Comparison of ENCODE assay signal across 19 mouse cellular contexts in the genomic region with DNA sequence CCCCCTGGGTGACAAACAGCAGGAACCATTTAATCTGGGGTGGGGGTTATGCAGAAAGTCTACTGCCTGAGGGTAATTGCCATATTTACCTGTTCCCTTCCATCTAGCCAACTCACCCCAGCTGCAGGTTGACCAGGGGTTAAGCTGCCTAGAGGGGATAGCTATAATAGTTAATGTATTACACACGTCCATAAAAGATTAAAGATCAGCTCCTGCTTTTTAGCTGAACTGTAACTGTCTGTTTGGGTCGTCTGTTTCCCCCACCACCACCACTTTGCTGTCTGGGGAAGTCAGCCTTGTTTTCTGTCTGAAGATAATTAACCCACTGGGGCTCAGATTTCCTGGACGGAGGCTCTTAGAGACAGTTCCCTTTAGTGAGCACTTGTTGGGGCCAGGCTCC. TPM values are rescaled to one million over a fixed set of nuclear protein-coding genes. Genes with fewer than 3 reads are reported as not detected.
DNase-seq lines count a peak whose midpoint lies in the region; ATAC-seq and TF ChIP-seq lines count a peak whose summit lies in the region.
"Had no signal": no experiment of that assay in that cellular context is flagged by ENCODE, and none has a peak within 500 bp of the region (broad histone marks: within the 10 kb centered on the region; RNA-seq: fewer than 3 reads in every experiment).

No protein-coding gene starts in this region.

- H3K4me2 ChIP-seq in intestine, embryonic 16.5 days (ENCODE audit: low read depth, low read length), result no peak overlapping the region
- no peak overlapping the region for H3K4me2 ChIP-seq in liver, embryonic 16.5 days (ENCODE audit: low read depth, low read length)
- H3K4me2 ChIP-seq: heart, embryonic 11.5 days had no signal

- H3K9me3 ChIP-seq in intestine, embryonic 16.5 days (ENCODE audit: control insufficient read depth, low read length), result no peaks in the 10 kb centered on the region
- H3K9me3 ChIP-seq in liver, embryonic 16.5 days (replicated peaks; ENCODE audit: control insufficient read depth, low read length), result no peaks in the 10 kb centered on the region

- peak; percentile 89 for DNase-seq in kidney, adult 9 months
- peak; percentile 27 to 55 for DNase-seq in kidney, postnatal 4 days
- no peak for DNase-seq in embryo, embryonic 10 days (ENCODE audit: low spot score)
- no peak for DNase-seq in thymus, adult 2 months
- DNase-seq in spleen, postnatal 10 days (ENCODE audit: low spot score in 2 of 2), result no peak
- DNase-seq in adrenal gland, adult 8-10 months, result no peak
- DNase-seq: adrenal gland, postnatal 36 days; cerebellum, postnatal 10 days; gastrocnemius, postnatal 25 days; heart, postnatal 36 days; layer of hippocampus, adult 9-11 months; left cerebral cortex, postnatal 4 days; lung, postnatal 10 days; thymus, postnatal 4 days had no signal

- peaks cover 7% of the 10 kb centered on the region for H3K4me1 ChIP-seq in intestine, embryonic 16.5 days (ENCODE audit: control insufficient read depth, insufficient read depth, low read length)
- peaks cover 11% of the 10 kb centered on the region for H3K4me1 ChIP-seq in liver, embryonic 16.5 days (ENCODE audit: control insufficient read depth, low read depth, low read length)
- H3K4me1 ChIP-seq in thymus, adult 2 months (replicated peaks; ENCODE audit: control insufficient read depth, insufficient read depth, low read length), result no peaks in the 10 kb centered on the region

- no peaks in the 10 kb centered on the region for H3K27me3 ChIP-seq in intestine, embryonic 16.5 days (replicated peaks; ENCODE audit: control insufficient read depth, insufficient read depth, low read length)
- no peaks in the 10 kb centered on the region for H3K27me3 ChIP-seq in liver, embryonic 16.5 days (ENCODE audit: control insufficient read depth, insufficient read depth, low read depth, low read length)
- H3K27me3 ChIP-seq in thymus, adult 2 months (ENCODE audit: control insufficient read depth, insufficient read depth, low read length), result no peaks in the 10 kb centered on the region

- no peak for TF ChIP-seq POLR2A in thymus, adult 2 months (IDR thresholded peaks at IDR 0.05; ENCODE audit: control insufficient read depth, extremely low read depth, insufficient read depth, low read length, poor library complexity)

- 7% methylated on average over 3 of the region's 3 CpGs for WGBS in intestine, embryonic 16.5 days
- WGBS in liver, embryonic 16.5 days (ENCODE audit: insufficient replicate concordance), result 6% methylated on average over 3 of the region's 3 CpGs
- 24% methylated on average over 3 of the region's 3 CpGs for WGBS in thymus, adult 2 months

- H3K9ac ChIP-seq in intestine, embryonic 16.5 days (ENCODE audit: low read depth, low read length), result no peak overlapping the region
- no peak overlapping the region for H3K9ac ChIP-seq in liver, embryonic 16.5 days (ENCODE audit: low read depth, low read length)

- H3K27ac ChIP-seq in intestine, embryonic 16.5 days (ENCODE audit: low read length), result peak overlapping the region; percentile 70
- H3K27ac ChIP-seq in liver, embryonic 16.5 days (ENCODE audit: low read length), result peak overlapping the region; percentile 47
- H3K27ac ChIP-seq in thymus, adult 2 months (ENCODE audit: control insufficient read depth, insufficient read depth, low read length), result no peak overlapping the region

- no peak overlapping the region for H3K4me3 ChIP-seq in intestine, embryonic 16.5 days (ENCODE audit: low read length)
- H3K4me3 ChIP-seq in liver, embryonic 16.5 days (ENCODE audit: low read depth, low read length), result no peak overlapping the region
- H3K4me3 ChIP-seq in thymus, adult 2 months (ENCODE audit: control insufficient read depth, insufficient read depth, low read length), result no peak overlapping the region
- H3K4me3 ChIP-seq: myocyte had no signal

- no peaks in the 10 kb centered on the region for H3K36me3 ChIP-seq in intestine, embryonic 16.5 days (ENCODE audit: control insufficient read depth, insufficient read depth, low read length)
- H3K36me3 ChIP-seq in liver, embryonic 16.5 days (ENCODE audit: control insufficient read depth, insufficient read depth), result no peaks in the 10 kb centered on the region
- H3K36me3 ChIP-seq in thymus, adult 2 months (ENCODE audit: control insufficient read depth, insufficient read depth, low read length), result no peaks in the 10 kb centered on the region

- TF ChIP-seq CTCF in thymus, adult 2 months (IDR thresholded peaks at IDR 0.05; ENCODE audit: borderline replicate concordance, control insufficient read depth, extremely low read depth, insufficient read depth, low read length, poor library complexity), result no peak

- peak; percentile 86 for ATAC-seq in intestine, embryonic 16.5 days
- peak; percentile 50; the same call in 1 of the 2 replicates for ATAC-seq in liver, embryonic 16.5 days (ENCODE audit: low read depth)
- ATAC-seq: CD4-positive, CD25-positive, alpha-beta regulatory T cell, adult 4 months had no signal

RNA-seq across cellular contexts. Expression of a gene that starts 6.2 kb away (rescaled TPM):
- 15.2 and 18.4 TPM in 2 replicates for polyA plus RNA-seq in intestine, embryonic 16.5 days (2015; fragmentation: Nextera tagmentation; extraction: Ambion mirVana)
- 8.2 and 11.4 TPM in 2 replicates for polyA plus RNA-seq in liver, embryonic 16.5 days (2015; fragmentation: Nextera tagmentation; extraction: Ambion mirVana)
- 6.7 and 10.4 TPM in 2 replicates for polyA plus RNA-seq in thymus, adult 2 months (2012; rRNA removed)
- total RNA-seq in adrenal gland, adult 8-10 months (2022), result 10 to 100 TPM in 1 of 4 experiments, 1 to 10 TPM in 3; 7.7 to 11.0 (median 9.6) TPM

RNA-seq across cellular contexts. Expression of a gene that starts 40.4 kb away (rescaled TPM):
- 11.6 and 12.4 TPM in 2 replicates for polyA plus RNA-seq in intestine, embryonic 16.5 days (2015; fragmentation: Nextera tagmentation; extraction: Ambion mirVana)
- 7.9 and 8.1 TPM in 2 replicates for polyA plus RNA-seq in liver, embryonic 16.5 days (2015; fragmentation: Nextera tagmentation; extraction: Ambion mirVana)
- polyA plus RNA-seq in thymus, adult 2 months (2012; rRNA removed), result 12.8 and 13.2 TPM in 2 replicates
- total RNA-seq in adrenal gland, adult 8-10 months (2022), result 10 to 100 TPM; 13.4 to 16.2 (median 14.4) TPM

RNA-seq across cellular contexts. Expression of a gene that starts 47.6 kb away (rescaled TPM):
- 15.9 and 17.2 TPM in 2 replicates for polyA plus RNA-seq in intestine, embryonic 16.5 days (2015; fragmentation: Nextera tagmentation; extraction: Ambion mirVana)
- polyA plus RNA-seq in liver, embryonic 16.5 days (2015; fragmentation: Nextera tagmentation; extraction: Ambion mirVana), result 7.6 and 9.9 TPM in 2 replicates
- polyA plus RNA-seq in thymus, adult 2 months (2012; rRNA removed), result 11.3 and 13.0 TPM in 2 replicates
- total RNA-seq in adrenal gland, adult 8-10 months (2022), result 10 to 100 TPM; 53.7 to 67.7 (median 58.6) TPM

Comparison
In these comparisons a context has a peak if more than half of its experiments do, and no peak if none do; other contexts are left out.
1. DNase-seq: peak in kidney, adult 9 months (single experiment) and kidney, postnatal 4 days (2 of 2); none in embryo, embryonic 10 days (single experiment), thymus, adult 2 months (single experiment), spleen, postnatal 10 days (0 of 2) and adrenal gland, adult 8-10 months (single experiment).